Mouse (Mus musculus) stomach, embryonic 14.5 days (tissue): ENCODE measurements around the gene Suds3. TPM values are rescaled to one million over a fixed set of nuclear protein-coding genes. Genes with fewer than 3 reads are reported as not detected.

Source experiments
- ATAC-seq: fragments of 200-750 bp; cut with Nextera tagmentation; 2 replicates; pipeline ENCODE4 v1.8.0; 2017; ENCODE audit warnings: low read depth, moderate TSS enrichment; ENCODE audit not compliant: insufficient number of reproducible peaks, insufficient read depth, low FRiP score
- H3K27ac ChIP-seq: fragments of 300-500 bp; sonication (generic); 2 replicates; pipeline ENCODE4 v1.5.1; 2014; ENCODE audit warnings: mild to moderate bottlenecking, low read length, moderate library complexity, mixed read lengths
- H3K27me3 ChIP-seq: fragments of 300-500 bp; sonication (generic); 2 replicates; pipeline ENCODE4 v1.6.1; 2014; ENCODE audit warnings: low read length, control low read depth, mixed read lengths; ENCODE audit not compliant: control insufficient read depth, insufficient read depth
- H3K36me3 ChIP-seq: fragments of 300-500 bp; sonication (generic); 2 replicates; pipeline ENCODE4 v1.6.1; 2014; ENCODE audit warnings: mild to moderate bottlenecking, control low read depth, low read length, moderate library complexity, mixed read lengths; ENCODE audit not compliant: control insufficient read depth, insufficient read depth
- H3K4me1 ChIP-seq: fragments of 300-500 bp; sonication (generic); 2 replicates; pipeline ENCODE4 v1.6.1; 2014; ENCODE audit warnings: low read length, control low read depth, mixed read lengths; ENCODE audit not compliant: control insufficient read depth, insufficient read depth
- H3K4me2 ChIP-seq: fragments of 300-500 bp; sonication (generic); replicated peaks from 2 replicates; pipeline ENCODE4 v1.6.1; 2014; ENCODE audit warnings: low read depth, low read length, control low read depth
- H3K4me3 ChIP-seq: fragments of 300-500 bp; sonication (generic); 2 replicates; pipeline ENCODE4 v1.5.1; 2014; ENCODE audit warnings: low read depth, low read length, control low read depth
- H3K9ac ChIP-seq: fragments of 300-500 bp; sonication (generic); replicated peaks from 2 replicates; pipeline ENCODE4 v1.6.1; 2014; ENCODE audit warnings: low read depth, mild to moderate bottlenecking, control low read depth, low read length, moderate library complexity, mixed read lengths
- H3K9me3 ChIP-seq: fragments of 300-500 bp; sonication (generic); 2 replicates; pipeline ENCODE4 v1.6.1; 2016; ENCODE audit warnings: low read depth, low read length, control low read depth; ENCODE audit not compliant: control insufficient read depth
- WGBS: fragments of 180-500 bp; shearing (Covaris S2); extraction: QIAGEN DNeasy Blood & Tissue Kit; methylation state at CpG from one replicate; pipeline ENCODE4 v1.1.7; 2014; 5-methylcytosine and 5-hydroxymethylcytosine counted together
- polyA plus RNA-seq: library from polyadenylated mRNA; unstranded; fragments of >200 nt; fragmentation: Nextera tagmentation; extraction: Ambion mirVana; gene quantifications from 2 replicates; pipeline ENCODE4 v1.2.1, GENCODE M21; 2014

Gene Suds3
- polyA plus RNA-seq, 1 experiment from 2014 or later: 41.0 TPM

- no peaks in the 10 kb centered on the region for H3K9me3 ChIP-seq
- peaks cover 25% of the 10 kb centered on the region for H3K4me1 ChIP-seq
- no peaks in the 10 kb centered on the region for H3K27me3 ChIP-seq
- no peak overlapping the region for H3K4me3 ChIP-seq
- ATAC-seq: no peak; the same call in 1 of the 2 replicates
- peak overlapping the region; percentile 6; the same call in 1 of the 2 replicates for H3K27ac ChIP-seq
- H3K9ac ChIP-seq: no peak overlapping the region
- 0 out of 2 replicates have a peak overlapping the region, but pooled peaks have one; percentile 5 for H3K4me2 ChIP-seq
- H3K36me3 ChIP-seq: no peaks in the 10 kb centered on the region
- WGBS: 66% methylated on average over 17 of the region's 17 CpGs
Measured at GRCm38 (mm10) chr5:117133446-117134065, 17.6 kb upstream of the Suds3 start.

GRCm38 (mm10) chr5:117130726-117131125 is 14.8 kb upstream of the Suds3 start:
- Histone ChIP-seq H3K4me3 (no peak overlapping the region), H3K4me1 (peaks cover 20% of the 10 kb centered on the region), H3K27me3 (no peaks in the 10 kb centered on the region), H3K9me3 (no peaks in the 10 kb centered on the region), H3K36me3 (no peaks in the 10 kb centered on the region), H3K9ac (no peak overlapping the region), H3K4me2 (no peak overlapping the region), H3K27ac (no peak overlapping the region)
- 88% methylated on average over 15 of the region's 15 CpGs for WGBS
- ATAC-seq: no peak

- Histone ChIP-seq H3K27me3 (no peaks in the 10 kb centered on the region), H3K27ac (no peak overlapping the region), H3K4me3 (no peak overlapping the region), H3K36me3 (no peaks in the 10 kb centered on the region), H3K4me1 (0 out of 2 replicates have a peak, but pooled peaks cover 3% of the 10 kb centered on the region), H3K9me3 (no peaks in the 10 kb centered on the region), H3K4me2 (no peak overlapping the region), H3K9ac (no peak overlapping the region)
- whole genome bisulfite sequencing: 83% methylated on average over 4 of the region's 4 CpGs
- ATAC-seq: no peak
Measured at GRCm38 (mm10) chr5:117127051-117127450, 11.1 kb upstream of the Suds3 start.

GRCm38 (mm10) chr5:117125482-117126346 is 9.8 kb upstream of the Suds3 start:
- Histone ChIP-seq H3K27me3 (no peaks in the 10 kb centered on the region), H3K27ac (no peak overlapping the region), H3K36me3 (no peaks in the 10 kb centered on the region), H3K4me1 (peaks cover 14% of the 10 kb centered on the region), H3K9ac (no peak overlapping the region), H3K4me2 (no peak overlapping the region), H3K9me3 (no peaks in the 10 kb centered on the region), H3K4me3 (no peak overlapping the region)
- peak; percentile 31; the same call in 1 of the 2 replicates for ATAC-seq
- WGBS: 80% methylated on average over 16 of the region's 16 CpGs

- Histone ChIP-seq H3K36me3 (no peaks in the 10 kb centered on the region), H3K27ac (no peak overlapping the region), H3K4me1 (peaks cover 14% of the 10 kb centered on the region), H3K4me2 (no peak overlapping the region), H3K27me3 (no peaks in the 10 kb centered on the region), H3K4me3 (no peak overlapping the region), H3K9ac (no peak overlapping the region), H3K9me3 (no peaks in the 10 kb centered on the region)
- no peak for ATAC-seq
- WGBS: 83% methylated on average over 4 of the region's 4 CpGs
Measured at GRCm38 (mm10) chr5:117123840-117124239, 7.9 kb upstream of the Suds3 start.

GRCm38 (mm10) chr5:117123102-117123501 is 7.2 kb upstream of the Suds3 start:
- H3K27ac ChIP-seq: no peak overlapping the region
- no peak overlapping the region for H3K4me3 ChIP-seq
- 36% methylated on average over 6 of the region's 6 CpGs for WGBS
- no peaks in the 10 kb centered on the region for H3K36me3 ChIP-seq
- H3K27me3 ChIP-seq: no peaks in the 10 kb centered on the region
- H3K4me2 ChIP-seq: no peak overlapping the region
- no peaks in the 10 kb centered on the region for H3K9me3 ChIP-seq
- peaks cover 14% of the 10 kb centered on the region for H3K4me1 ChIP-seq
- H3K9ac ChIP-seq: no peak overlapping the region
- no peak for ATAC-seq

GRCm38 (mm10) chr5:117121657-117122056 is 5.7 kb upstream of the Suds3 start:
- H3K9ac ChIP-seq: no peak overlapping the region
- H3K4me2 ChIP-seq: peak overlapping the region; percentile 93
- no peaks in the 10 kb centered on the region for H3K27me3 ChIP-seq
- ATAC-seq: no peak
- 5% methylated on average over 2 of the region's 2 CpGs for WGBS
- 0 out of 2 replicates have a peak overlapping the region, but pooled peaks have one; percentile 21 for H3K27ac ChIP-seq
- H3K4me3 ChIP-seq: peak overlapping the region; percentile 72; the same call in 1 of the 2 replicates
- peaks cover 14% of the 10 kb centered on the region for H3K4me1 ChIP-seq
- H3K9me3 ChIP-seq: no peaks in the 10 kb centered on the region
- H3K36me3 ChIP-seq: no peaks in the 10 kb centered on the region

GRCm38 (mm10) chr5:117120489-117121466 is 4.9 kb upstream of the Suds3 start:
- H3K9ac ChIP-seq: peak overlapping the region; percentile 61
- no peaks in the 10 kb centered on the region for H3K9me3 ChIP-seq
- no peaks in the 10 kb centered on the region for H3K36me3 ChIP-seq
- peak; percentile 2; the same call in 1 of the 2 replicates for ATAC-seq
- H3K27me3 ChIP-seq: no peaks in the 10 kb centered on the region
- H3K4me1 ChIP-seq: peaks cover 14% of the 10 kb centered on the region
- peak overlapping the region; percentile 72 for H3K4me3 ChIP-seq
- H3K4me2 ChIP-seq: peak overlapping the region; percentile 93
- H3K27ac ChIP-seq: no peak overlapping the region
- under 1% methylated on average over 40 of the region's 40 CpGs for WGBS
